In the genomic region with DNA sequence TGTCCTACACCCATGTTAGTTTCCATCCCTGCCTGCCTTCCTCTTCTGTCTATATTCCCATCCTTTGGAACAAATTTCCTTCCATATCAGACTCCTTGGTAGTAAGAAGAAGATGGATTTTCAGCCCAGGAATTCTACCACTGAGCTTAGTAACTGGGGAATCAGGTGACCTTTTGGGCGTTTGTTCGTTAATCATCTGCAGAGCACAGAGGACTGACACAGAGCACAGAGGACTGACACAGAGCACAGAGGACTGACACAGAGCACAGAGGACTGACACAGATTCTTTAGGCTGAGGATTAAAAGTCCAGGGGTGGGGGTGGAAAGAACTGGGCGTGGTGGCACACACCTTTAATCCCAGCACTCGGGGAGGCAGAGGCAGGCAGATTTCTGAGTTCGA, we compare ENCODE assay signal across 34 mouse cellular contexts. TPM values are rescaled to one million over a fixed set of nuclear protein-coding genes. Genes with fewer than 3 reads are reported as not detected.
DNase-seq lines count a peak whose midpoint lies in the region; ATAC-seq lines count a peak whose summit lies in the region.
"Had no signal": no experiment of that assay in that cellular context is flagged by ENCODE, and none has a peak within 500 bp of the region (broad histone marks: within the 10 kb centered on the region; RNA-seq: fewer than 3 reads in every experiment).

No protein-coding gene starts in this region.

- no peak for DNase-seq in liver
- DNase-seq in kidney, postnatal 25 days = peak; percentile 54 to 71
- DNase-seq in cerebellum, adult 18-20 months = no peak
- no peak for DNase-seq in gastrocnemius, postnatal 14 days
- DNase-seq: adrenal gland, postnatal 25 days; B cell, adult 2 months; cerebellum, adult 2 months; cerebellum, postnatal 14 days; gastrocnemius, postnatal 36 days; heart, adult 18-20 months; heart, postnatal 36 days; layer of hippocampus, adult 9-11 months; lung, postnatal 36 days; thymus, adult 2 months; thymus, postnatal 36 days had no signal

- peaks cover 71% of the 10 kb centered on the region for H3K4me1 ChIP-seq in liver, embryonic 12.5 days
- H3K4me1 ChIP-seq in liver, embryonic 16.5 days (ENCODE audit: control insufficient read depth, low read depth, low read length) = peaks cover 50% of the 10 kb centered on the region

- H3K4me3 ChIP-seq in liver, embryonic 12.5 days = no peak overlapping the region
- H3K4me3 ChIP-seq in liver, embryonic 16.5 days (ENCODE audit: low read depth, low read length) = no peak overlapping the region
- H3K4me3 ChIP-seq: embryonic facial prominence, embryonic 10.5 days; embryonic facial prominence, embryonic 15.5 days; forebrain, embryonic 13.5 days; hindbrain, embryonic 13.5 days; limb, embryonic 10.5 days; limb, embryonic 15.5 days; myocyte; neural tube, embryonic 13.5 days had no signal

- 71% methylated on average over 5 of the region's 5 CpGs for WGBS in liver, embryonic 12.5 days (ENCODE audit: insufficient replicate concordance)
- 51% methylated on average over 5 of the region's 5 CpGs for WGBS in liver, embryonic 16.5 days (ENCODE audit: insufficient replicate concordance)

- H3K9ac ChIP-seq in liver, embryonic 12.5 days = no peak overlapping the region
- no peak overlapping the region for H3K9ac ChIP-seq in liver, embryonic 16.5 days (ENCODE audit: low read depth, low read length)
- H3K9ac ChIP-seq: embryonic facial prominence, embryonic 15.5 days; forebrain, embryonic 13.5 days; hindbrain, embryonic 13.5 days; limb, embryonic 15.5 days; neural tube, embryonic 13.5 days had no signal

- no peak for ATAC-seq in liver, embryonic 12.5 days
- no peak for ATAC-seq in liver, embryonic 16.5 days (ENCODE audit: low read depth)
- ATAC-seq: forebrain, embryonic 13.5 days; intestine, embryonic 16.5 days had no signal

- H3K27ac ChIP-seq in liver, embryonic 12.5 days = peak overlapping the region; percentile 100
- peak overlapping the region; percentile 53 for H3K27ac ChIP-seq in liver, embryonic 16.5 days (ENCODE audit: low read length)
- H3K27ac ChIP-seq: embryonic facial prominence, embryonic 10.5 days; embryonic facial prominence, embryonic 15.5 days; forebrain, embryonic 13.5 days; hindbrain, embryonic 13.5 days; limb, embryonic 10.5 days; limb, embryonic 15.5 days; neural tube, embryonic 13.5 days had no signal

- no peaks in the 10 kb centered on the region for H3K27me3 ChIP-seq in liver, embryonic 12.5 days (replicated peaks)
- no peaks in the 10 kb centered on the region for H3K27me3 ChIP-seq in liver, embryonic 16.5 days (ENCODE audit: control insufficient read depth, insufficient read depth, low read depth, low read length)
- H3K27me3 ChIP-seq: embryonic facial prominence, embryonic 15.5 days; forebrain, embryonic 13.5 days; hindbrain, embryonic 13.5 days; limb, embryonic 15.5 days; neural tube, embryonic 13.5 days had no signal

- intact Hi-C loops in gastrocnemius, postnatal 14 days (cut with DNase I; ENCODE audit: low total_unique reads) = no loop called here

- H3K36me3 ChIP-seq in liver, embryonic 12.5 days = peaks cover 5% of the 10 kb centered on the region; the same call in 1 of the 2 replicates
- no peaks in the 10 kb centered on the region for H3K36me3 ChIP-seq in liver, embryonic 16.5 days (ENCODE audit: control insufficient read depth, insufficient read depth)
- H3K36me3 ChIP-seq: embryonic facial prominence, embryonic 15.5 days; hindbrain, embryonic 13.5 days; limb, embryonic 10.5 days; limb, embryonic 15.5 days; neural tube, embryonic 13.5 days had no signal

- H3K4me2 ChIP-seq in liver, embryonic 12.5 days = 0 out of 2 replicates have a peak overlapping the region, but pooled peaks have one; percentile 3
- no peak overlapping the region for H3K4me2 ChIP-seq in liver, embryonic 16.5 days (ENCODE audit: low read depth, low read length)
- H3K4me2 ChIP-seq: embryonic facial prominence, embryonic 15.5 days; forebrain, embryonic 13.5 days; heart, embryonic 11.5 days; hindbrain, embryonic 13.5 days; limb, embryonic 15.5 days; midbrain, embryonic 11.5 days; neural tube, embryonic 13.5 days had no signal

- no peaks in the 10 kb centered on the region for H3K9me3 ChIP-seq in liver, embryonic 12.5 days (replicated peaks)
- H3K9me3 ChIP-seq in liver, embryonic 16.5 days (replicated peaks; ENCODE audit: control insufficient read depth, low read length) = no peaks in the 10 kb centered on the region
- H3K9me3 ChIP-seq: embryonic facial prominence, embryonic 10.5 days; embryonic facial prominence, embryonic 15.5 days; forebrain, embryonic 13.5 days; hindbrain, embryonic 13.5 days; limb, embryonic 10.5 days; limb, embryonic 15.5 days; neural tube, embryonic 13.5 days had no signal

RNA-seq across cellular contexts. Expression of gene Ahctf1, which starts 2.3 kb away (rescaled TPM):
- polyA plus RNA-seq in liver, embryonic 12.5 days (2016; fragmentation: Nextera tagmentation; extraction: Ambion mirVana) = 35.4 and 35.8 TPM in 2 replicates
- 14.4 and 14.9 TPM in 2 replicates for polyA plus RNA-seq in liver, embryonic 16.5 days (2015; fragmentation: Nextera tagmentation; extraction: Ambion mirVana)
- 10 to 100 TPM; 14.8 to 17.8 TPM for total RNA-seq in gastrocnemius, postnatal 14 days (2021)

RNA-seq across cellular contexts. Expression of gene Gm10518, which starts 2.6 kb away (rescaled TPM):
- 0.45 and 0.61 TPM in 2 replicates for polyA plus RNA-seq in liver, embryonic 12.5 days (2016; fragmentation: Nextera tagmentation; extraction: Ambion mirVana)
- polyA plus RNA-seq in liver, embryonic 16.5 days (2015; fragmentation: Nextera tagmentation; extraction: Ambion mirVana) = 0.08 and 0.13 TPM in 2 replicates
- not detected for total RNA-seq in gastrocnemius, postnatal 14 days (2021)
- total RNA-seq: adrenal gland, adult 18-20 months; adrenal gland, postnatal 25 days; gastrocnemius, postnatal 36 days; heart, adult 18-20 months; heart, postnatal 36 days; left cerebral cortex, postnatal 10 days; midbrain, postnatal 0 days had no signal
- polyA plus RNA-seq: brain, embryonic 14.5 days; cerebellum, adult 2 months; forebrain, embryonic 13.5 days; heart, embryonic 16.5 days; hindbrain, embryonic 13.5 days; intestine, embryonic 16.5 days; lung, embryonic 16.5 days; midbrain, postnatal 0 days; neural tube, embryonic 13.5 days; thymus, adult 2 months had no signal

Comparison
In these comparisons a context has a peak if more than half of its experiments do, and no peak if none do; other contexts are left out.
1. DNase-seq: peak in kidney, postnatal 25 days (2 of 2); none in liver (single experiment), cerebellum, adult 18-20 months (0 of 2) and gastrocnemius, postnatal 14 days (single experiment).